Mouse (Mus musculus): ENCODE data around the gene Sun1. TPM values are rescaled to one million over a fixed set of nuclear protein-coding genes. Genes with fewer than 3 reads are reported as not detected.

The Sun1 gene
- polyA plus RNA-seq, 1 experiment from 2014 or later: 35.0 TPM

DNA sequence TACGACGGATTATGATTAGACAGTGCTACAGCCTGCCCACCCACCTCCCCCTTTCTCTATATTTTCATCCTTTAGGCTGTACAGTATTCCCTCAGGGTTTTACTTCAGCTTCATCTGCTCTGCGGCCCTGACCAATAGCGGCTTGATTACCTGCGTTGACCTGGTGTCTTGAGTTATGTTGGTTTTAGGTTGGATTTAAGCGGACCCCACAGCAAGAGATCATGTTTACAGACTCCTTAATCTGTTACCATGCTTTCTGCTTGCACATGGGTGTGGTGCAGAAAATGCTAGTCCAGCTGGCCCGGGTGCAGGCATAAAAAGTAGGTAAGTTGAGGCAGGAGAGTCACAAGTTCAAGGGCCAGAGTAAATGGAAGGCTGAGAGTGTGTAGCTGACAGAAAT lies 50.8 kb downstream of the Sun1 start:
- ATAC-seq (replicated peaks; ENCODE audit: low FRiP score, low read depth): no peak
- H3K9me3 ChIP-seq (replicated peaks; ENCODE audit: low read length): no peaks in the 10 kb centered on the region
- DNase-seq (ENCODE audit: low spot score): no peak
- TF ChIP-seq CTCF (IDR thresholded peaks at IDR 0.05; ENCODE audit: low read depth): no peak
- H3K27me3 ChIP-seq (ENCODE audit: insufficient read depth, low read length): no peaks in the 10 kb centered on the region
- H3K4me1 ChIP-seq (replicated peaks; ENCODE audit: insufficient read depth, low read length): peaks cover 22% of the 10 kb centered on the region
- H3K4me2 ChIP-seq (ENCODE audit: low read length): peak overlapping the region; percentile 62
- H3K9ac ChIP-seq (ENCODE audit: low read depth, low read length): peak overlapping the region; percentile 70; the same call in 1 of the 2 replicates
- WGBS: 70% methylated on average over 7 of the region's 7 CpGs
- H3K27ac ChIP-seq: 0 out of 2 replicates have a peak overlapping the region, but pooled peaks have one; percentile 8
- H3K36me3 ChIP-seq (ENCODE audit: insufficient read depth, low read length): peaks cover 31% of the 10 kb centered on the region
- no peak overlapping the region for H3K4me3 ChIP-seq (replicated peaks; ENCODE audit: low read depth, low read length)

DNA sequence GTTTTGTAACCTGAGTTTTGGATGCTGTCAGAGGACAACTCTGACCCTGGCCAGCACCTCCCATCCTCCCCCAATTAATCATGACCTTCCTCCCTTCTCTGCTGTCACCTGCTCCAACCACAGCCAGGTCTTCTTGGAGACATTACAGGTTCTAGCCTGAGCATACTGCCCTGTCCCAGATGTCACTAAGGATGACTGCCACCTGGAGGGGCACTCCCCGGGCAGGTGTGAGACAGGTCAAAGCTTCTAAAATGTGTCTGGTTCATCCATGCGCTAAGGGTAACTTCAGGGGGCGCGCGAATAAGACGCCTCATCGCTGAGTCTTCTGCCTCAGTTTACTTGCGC lies 51.3 kb downstream of the Sun1 start:
- peak; percentile 39; the same call in 1 of the 2 replicates for TF ChIP-seq CTCF (IDR thresholded peaks at IDR 0.05; ENCODE audit: low read depth)
- H3K27me3 ChIP-seq (ENCODE audit: insufficient read depth, low read length): no peaks in the 10 kb centered on the region
- ATAC-seq (replicated peaks; ENCODE audit: low FRiP score, low read depth) (peak; percentile 50), DNase-seq (ENCODE audit: low spot score) (peak; percentile 35)
- WGBS: under 1% methylated on average over 8 of the region's 8 CpGs
- peak overlapping the region; percentile 62 for H3K4me2 ChIP-seq (ENCODE audit: low read length)
- H3K4me1 ChIP-seq (replicated peaks; ENCODE audit: insufficient read depth, low read length): peaks cover 22% of the 10 kb centered on the region
- H3K27ac ChIP-seq: peak overlapping the region; percentile 32; the same call in 1 of the 2 replicates
- no peaks in the 10 kb centered on the region for H3K9me3 ChIP-seq (replicated peaks; ENCODE audit: low read length)
- H3K36me3 ChIP-seq (ENCODE audit: insufficient read depth, low read length): peaks cover 27% of the 10 kb centered on the region
- peak overlapping the region; percentile 33 for H3K4me3 ChIP-seq (replicated peaks; ENCODE audit: low read depth, low read length)
- H3K9ac ChIP-seq (ENCODE audit: low read depth, low read length): peak overlapping the region; percentile 70

DNA sequence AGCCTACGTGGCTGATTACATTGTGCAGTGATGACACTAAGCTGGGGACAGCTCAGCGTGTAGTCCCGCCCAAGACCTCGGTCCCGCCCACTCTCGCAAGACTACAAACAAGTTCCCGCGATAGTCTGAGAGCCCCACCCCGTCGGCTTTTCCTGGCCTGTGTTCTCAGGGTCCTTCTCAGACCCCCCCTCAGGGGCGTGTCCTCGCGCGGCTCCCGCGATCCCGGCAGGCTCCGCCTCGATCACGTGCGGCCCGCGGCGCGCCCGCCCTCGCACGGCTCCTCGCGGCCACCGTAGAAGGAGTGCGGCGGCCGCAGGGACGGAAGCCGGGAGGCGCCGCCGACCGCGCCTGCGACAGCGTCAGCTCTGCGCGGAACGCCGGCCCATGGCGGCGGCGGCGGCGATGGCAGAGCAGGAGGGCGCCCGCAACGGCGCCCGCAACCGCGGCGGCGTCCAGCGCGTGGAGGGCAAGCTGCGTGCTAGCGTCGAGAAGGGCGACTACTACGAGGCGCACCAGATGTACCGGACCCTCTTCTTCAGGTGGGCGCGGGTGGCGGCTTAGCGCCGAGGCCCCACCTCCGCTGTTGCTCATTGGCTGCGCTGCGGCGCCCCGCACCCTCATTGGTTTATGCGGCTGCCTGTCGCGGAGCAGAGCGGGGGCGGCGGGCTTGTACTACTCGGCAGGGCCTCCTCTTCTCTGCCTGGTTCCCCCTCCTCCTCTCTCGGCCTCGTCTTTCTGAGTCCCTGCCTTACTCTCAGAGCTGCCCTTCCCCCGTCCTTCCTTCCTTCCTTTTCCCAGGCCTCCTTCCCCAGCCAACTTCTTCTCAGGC lies 51.9 kb downstream of the Sun1 start, which contains the start of gene Get4:
Gene Get4, plus strand, starts transcription at position 244 of the 829 bp plus-strand sequence.
- Histone ChIP-seq H3K27me3 (ENCODE audit: insufficient read depth, low read length) (no peaks in the 10 kb centered on the region), H3K9ac (ENCODE audit: low read depth, low read length) (peak within 1 kb of the TSS; percentile 70), H3K27ac (peak within 1 kb of the TSS; percentile 79), H3K36me3 (ENCODE audit: insufficient read depth, low read length) (peaks cover 21% of the 10 kb centered on the region), H3K4me2 (ENCODE audit: low read length) (peak within 1 kb of the TSS; percentile 71), H3K4me1 (replicated peaks; ENCODE audit: insufficient read depth, low read length) (peaks cover 22% of the 10 kb centered on the region), H3K9me3 (replicated peaks; ENCODE audit: low read length) (no peaks in the 10 kb centered on the region), H3K4me3 (replicated peaks; ENCODE audit: low read depth, low read length) (peak within 1 kb of the TSS; percentile 55)
- TF ChIP-seq CTCF (IDR thresholded peaks at IDR 0.05; ENCODE audit: low read depth): no peak
- WGBS: 2% methylated on average over 60 of the region's 90 CpGs
- ATAC-seq (replicated peaks; ENCODE audit: low FRiP score, low read depth): peak; percentile 93
- DNase-seq (ENCODE audit: low spot score): peak; percentile 99

DNA sequence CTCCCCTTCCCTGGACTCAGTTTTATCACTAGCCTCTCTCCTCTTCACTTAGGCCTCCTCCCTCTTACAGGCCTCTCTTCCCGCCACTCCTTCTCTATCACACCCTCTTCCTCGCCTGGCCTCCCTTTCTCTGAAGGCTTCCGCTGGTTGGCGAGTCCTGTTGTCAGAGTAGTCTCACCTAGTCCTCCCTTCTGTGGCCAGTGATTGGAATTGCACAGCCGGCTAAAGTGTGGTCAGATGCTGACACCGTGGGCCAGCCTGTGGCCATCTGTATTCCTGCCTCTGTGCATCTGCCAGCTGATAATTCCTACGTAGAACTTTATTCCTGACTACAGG lies 52.4 kb downstream of the Sun1 start:
- Histone ChIP-seq H3K4me2 (ENCODE audit: low read length) (peak overlapping the region; percentile 71), H3K36me3 (ENCODE audit: insufficient read depth, low read length) (peaks cover 15% of the 10 kb centered on the region), H3K27ac (peak overlapping the region; percentile 79), H3K4me1 (replicated peaks; ENCODE audit: insufficient read depth, low read length) (peaks cover 22% of the 10 kb centered on the region), H3K4me3 (replicated peaks; ENCODE audit: low read depth, low read length) (peak overlapping the region; percentile 55), H3K9ac (ENCODE audit: low read depth, low read length) (peak overlapping the region; percentile 67), H3K27me3 (ENCODE audit: insufficient read depth, low read length) (no peaks in the 10 kb centered on the region), H3K9me3 (replicated peaks; ENCODE audit: low read length) (no peaks in the 10 kb centered on the region)
- no peak; the same call in 1 of the 2 replicates for TF ChIP-seq CTCF (IDR thresholded peaks at IDR 0.05; ENCODE audit: low read depth)
- WGBS: under 1% methylated on average over 7 of the region's 7 CpGs
- no peak for DNase-seq (ENCODE audit: low spot score)
- peak; percentile 3; the same call in 1 of the 2 replicates for ATAC-seq (replicated peaks; ENCODE audit: low FRiP score, low read depth)

DNA sequence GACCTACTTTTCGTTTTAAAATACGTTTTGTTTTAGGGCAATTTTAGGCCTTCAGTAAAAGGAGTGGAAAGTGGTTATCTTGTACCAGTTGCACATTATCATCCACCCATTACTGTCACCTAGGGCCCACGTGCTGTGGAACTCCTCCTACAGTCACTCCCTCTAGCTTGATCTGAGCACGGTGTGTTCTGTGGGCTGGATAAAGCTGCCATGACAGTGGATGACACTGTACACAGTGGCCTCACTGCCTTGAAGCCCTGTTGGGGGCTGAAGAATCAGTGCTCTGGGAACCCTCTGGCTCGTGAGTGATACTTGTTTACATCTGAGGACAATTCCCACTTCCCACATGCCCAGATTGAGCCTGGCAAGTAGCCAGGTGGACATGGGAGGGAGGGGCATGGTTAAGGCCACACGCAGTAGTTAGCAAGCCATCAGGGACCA lies 52.9 kb downstream of the Sun1 start:
- DNase-seq (ENCODE audit: low spot score) (peak; percentile 40), ATAC-seq (replicated peaks; ENCODE audit: low FRiP score, low read depth) (no peak)
- H3K27me3 ChIP-seq (ENCODE audit: insufficient read depth, low read length): no peaks in the 10 kb centered on the region
- peaks cover 23% of the 10 kb centered on the region for H3K4me1 ChIP-seq (replicated peaks; ENCODE audit: insufficient read depth, low read length)
- H3K9ac ChIP-seq (ENCODE audit: low read depth, low read length): peak overlapping the region; percentile 67
- 0 out of 2 replicates have a peak, but pooled peaks cover 10% of the 10 kb centered on the region for H3K36me3 ChIP-seq (ENCODE audit: insufficient read depth, low read length)
- peak overlapping the region; percentile 55 for H3K4me3 ChIP-seq (replicated peaks; ENCODE audit: low read depth, low read length)
- WGBS: 1% methylated on average over 6 of the region's 6 CpGs
- no peak for TF ChIP-seq CTCF (IDR thresholded peaks at IDR 0.05; ENCODE audit: low read depth)
- H3K4me2 ChIP-seq (ENCODE audit: low read length): peak overlapping the region; percentile 71
- H3K9me3 ChIP-seq (replicated peaks; ENCODE audit: low read length): no peaks in the 10 kb centered on the region
- peak overlapping the region; percentile 79 for H3K27ac ChIP-seq

DNA sequence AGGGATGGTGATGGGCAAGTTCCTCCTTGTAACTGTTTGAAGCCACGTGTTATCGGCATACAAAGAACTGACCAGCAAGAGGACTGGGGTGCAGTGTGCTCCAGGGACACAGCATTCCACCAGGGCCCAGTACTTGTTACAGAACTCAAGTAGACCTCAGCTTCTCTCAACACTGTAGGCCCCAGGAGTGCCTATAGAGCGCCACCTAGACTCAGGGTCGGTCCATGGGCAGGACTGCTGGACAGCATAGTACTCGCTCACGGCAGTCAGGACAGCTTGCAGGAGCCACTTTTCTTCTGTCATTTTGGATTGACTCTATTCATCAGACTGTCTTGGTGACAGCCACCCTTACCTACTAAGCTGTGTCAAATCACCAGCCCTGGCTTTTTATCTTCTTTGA lies 54.5 kb downstream of the Sun1 start:
- no peak overlapping the region for H3K9ac ChIP-seq (ENCODE audit: low read depth, low read length)
- no peak overlapping the region for H3K4me3 ChIP-seq (replicated peaks; ENCODE audit: low read depth, low read length)
- H3K4me1 ChIP-seq (replicated peaks; ENCODE audit: insufficient read depth, low read length): peaks cover 27% of the 10 kb centered on the region
- H3K4me2 ChIP-seq (ENCODE audit: low read length): no peak overlapping the region
- 0 out of 2 replicates have a peak, but pooled peaks cover under 1% of the 10 kb centered on the region for H3K36me3 ChIP-seq (ENCODE audit: insufficient read depth, low read length)
- ATAC-seq (replicated peaks; ENCODE audit: low FRiP score, low read depth) (no peak), DNase-seq (ENCODE audit: low spot score) (no peak)
- no peak overlapping the region for H3K27ac ChIP-seq
- no peaks in the 10 kb centered on the region for H3K9me3 ChIP-seq (replicated peaks; ENCODE audit: low read length)
- no peaks in the 10 kb centered on the region for H3K27me3 ChIP-seq (ENCODE audit: insufficient read depth, low read length)
- 86% methylated on average over 6 of the region's 6 CpGs for WGBS
- peak; percentile 15; the same call in 1 of the 2 replicates for TF ChIP-seq CTCF (IDR thresholded peaks at IDR 0.05; ENCODE audit: low read depth)
